Mouse (Mus musculus) heart, embryonic 16.5 days (tissue): ENCODE results near the gene Krt2. TPM values are rescaled to one million over a fixed set of nuclear protein-coding genes. Genes with fewer than 3 reads are reported as not detected.
A peak's percentile ranks its signal among the peaks of the same experiment; 100 is the strongest.

ENCODE experiments used
- ATAC-seq: fragments of 200-750 bp; cut with Nextera tagmentation; replicated peaks from 2 replicates; pipeline ENCODE4 v1.8.0; 2017; ENCODE audit warnings: moderate number of reproducible peaks; ENCODE audit not compliant: insufficient read depth, low FRiP score; ENCODE audit errors: extremely low read depth
- H3K27ac ChIP-seq: fragments of 300-500 bp; sonication (generic); 2 replicates; pipeline ENCODE4 v1.5.1; 2014; ENCODE audit warnings: mild to moderate bottlenecking, low read length, control low read depth, moderate library complexity
- H3K27me3 ChIP-seq: fragments of 300-500 bp; sonication (generic); 2 replicates; pipeline ENCODE4 v1.6.1; 2014; ENCODE audit warnings: low read length, mixed read lengths; ENCODE audit not compliant: control insufficient read depth, insufficient read depth
- H3K36me3 ChIP-seq: fragments of 300-500 bp; sonication (generic); 2 replicates; pipeline ENCODE4 v1.6.1; 2014; ENCODE audit not compliant: control insufficient read depth, insufficient read depth
- H3K4me1 ChIP-seq: fragments of 300-500 bp; sonication (generic); 2 replicates; pipeline ENCODE4 v1.6.1; 2014; ENCODE audit warnings: low read length, mixed read lengths; ENCODE audit not compliant: control insufficient read depth, insufficient read depth
- H3K4me2 ChIP-seq: fragments of 300-500 bp; sonication (generic); 2 replicates; pipeline ENCODE4 v1.6.1; 2014; ENCODE audit warnings: low read depth, mild to moderate bottlenecking, control low read depth, low read length
- H3K4me3 ChIP-seq: fragments of 300-500 bp; sonication (generic); 2 replicates; pipeline ENCODE4 v1.5.1; 2014; ENCODE audit warnings: mild to moderate bottlenecking, control low read depth, low read length
- H3K9ac ChIP-seq: fragments of 300-500 bp; sonication (generic); 2 replicates; pipeline ENCODE4 v1.6.1; 2014; ENCODE audit warnings: low read length, control low read depth
- H3K9me3 ChIP-seq: fragments of 300-500 bp; sonication (generic); replicated peaks from 2 replicates; pipeline ENCODE4 v1.6.1; 2016; ENCODE audit warnings: low read length; ENCODE audit not compliant: control insufficient read depth
- WGBS: fragments of 180-500 bp; shearing (Covaris S2); extraction: QIAGEN DNeasy Blood & Tissue Kit; methylation state at CpG from one replicate; pipeline ENCODE4 v1.1.7; 2014; 5-methylcytosine and 5-hydroxymethylcytosine counted together
- polyA plus RNA-seq: library from polyadenylated mRNA; unstranded; fragments of >200 nt; fragmentation: Nextera tagmentation; extraction: Ambion mirVana; gene quantifications from 2 replicates; pipeline ENCODE4 v1.2.1, GENCODE M21; 2015

Krt2 gene
- polyA plus RNA-seq, result not detected in 2 replicates

DNA sequence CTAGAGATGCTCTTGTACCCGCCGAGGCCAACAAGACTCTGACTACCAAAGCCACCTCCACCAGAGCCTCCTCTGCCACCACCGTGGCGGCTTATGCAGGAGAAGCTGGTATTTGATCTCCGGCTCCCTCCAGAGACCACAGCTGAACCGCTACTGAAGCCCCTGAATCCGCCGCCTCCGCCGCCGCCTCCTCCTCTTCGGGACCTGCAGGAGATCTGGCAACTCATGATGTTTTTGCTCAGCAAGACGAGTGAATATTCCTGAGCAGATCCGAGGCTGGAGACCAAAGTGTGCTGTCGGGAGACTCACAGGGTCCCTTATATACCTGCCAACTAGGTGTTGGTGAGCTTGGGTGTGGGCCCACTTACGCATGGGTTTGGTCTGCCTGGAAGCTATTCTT is at the start of gene Krt2:
Krt2 (minus strand) TSS at position 295 of the 400 bp plus-strand sequence.
- Histone ChIP-seq H3K9ac (no peak within 1 kb of the TSS), H3K27me3 (peaks cover 6% of the 10 kb centered on the region; the same call in 1 of the 2 replicates), H3K36me3 (no peaks in the 10 kb centered on the region), H3K4me3 (no peak within 1 kb of the TSS), H3K27ac (no peak within 1 kb of the TSS), H3K9me3 (no peaks in the 10 kb centered on the region), H3K4me1 (no peaks in the 10 kb centered on the region), H3K4me2 (no peak within 1 kb of the TSS)
- 64% methylated on average over 16 of the region's 16 CpGs for WGBS
- no peak for ATAC-seq

DNA sequence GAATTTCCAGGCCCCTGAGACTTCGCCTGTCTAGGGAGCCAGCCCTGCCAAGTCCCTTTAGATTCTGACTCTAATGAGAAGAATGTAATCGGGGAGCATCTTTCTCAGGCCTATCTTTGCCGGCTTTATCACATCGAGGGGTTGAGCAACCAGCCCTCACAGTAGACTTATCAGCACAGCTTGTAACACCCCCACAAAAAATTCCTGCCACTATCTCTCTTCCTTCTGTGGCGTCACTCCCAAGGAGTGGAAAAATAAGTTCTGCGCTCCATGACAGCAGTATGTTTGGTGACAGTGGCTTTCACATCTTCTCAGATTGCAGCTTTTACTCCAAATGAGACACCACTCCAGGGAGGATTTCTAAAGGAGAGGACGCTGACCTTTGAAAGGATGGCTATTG is 48.8 kb upstream of the Krt2 start:
- Histone ChIP-seq H3K9ac (no peak overlapping the region), H3K27me3 (no peaks in the 10 kb centered on the region; the same call in 1 of the 2 replicates), H3K9me3 (no peaks in the 10 kb centered on the region), H3K4me2 (no peak overlapping the region), H3K27ac (no peak overlapping the region), H3K4me3 (no peak overlapping the region), H3K4me1 (no peaks in the 10 kb centered on the region), H3K36me3 (no peaks in the 10 kb centered on the region)
- 50% methylated on average over 7 of the region's 7 CpGs for WGBS
- ATAC-seq, result no peak

GRCm38 (mm10) chr15:101860421-101861130 is 42.6 kb upstream of the Krt2 start:
- Histone ChIP-seq H3K9ac (no peak overlapping the region), H3K4me3 (no peak overlapping the region), H3K4me2 (peak overlapping the region; percentile 79; the same call in 1 of the 2 replicates), H3K4me1 (peaks cover 4% of the 10 kb centered on the region; the same call in 1 of the 2 replicates), H3K36me3 (no peaks in the 10 kb centered on the region), H3K27ac (no peak overlapping the region), H3K27me3 (peaks cover 40% of the 10 kb centered on the region), H3K9me3 (no peaks in the 10 kb centered on the region)
- no peak for ATAC-seq
- WGBS, result 54% methylated on average over 13 of the region's 13 CpGs

- Histone ChIP-seq H3K27ac (no peak overlapping the region), H3K9me3 (no peaks in the 10 kb centered on the region), H3K4me2 (peak overlapping the region; percentile 79), H3K9ac (peak overlapping the region; percentile 28), H3K4me3 (peak overlapping the region; percentile 51), H3K4me1 (peaks cover 4% of the 10 kb centered on the region; the same call in 1 of the 2 replicates), H3K27me3 (peaks cover 43% of the 10 kb centered on the region), H3K36me3 (no peaks in the 10 kb centered on the region)
- ATAC-seq, result no peak
- under 1% methylated on average over 33 of the region's 33 CpGs for WGBS
Observed at GRCm38 (mm10) chr15:101859735-101860170, 41.8 kb upstream of the Krt2 start.

DNA sequence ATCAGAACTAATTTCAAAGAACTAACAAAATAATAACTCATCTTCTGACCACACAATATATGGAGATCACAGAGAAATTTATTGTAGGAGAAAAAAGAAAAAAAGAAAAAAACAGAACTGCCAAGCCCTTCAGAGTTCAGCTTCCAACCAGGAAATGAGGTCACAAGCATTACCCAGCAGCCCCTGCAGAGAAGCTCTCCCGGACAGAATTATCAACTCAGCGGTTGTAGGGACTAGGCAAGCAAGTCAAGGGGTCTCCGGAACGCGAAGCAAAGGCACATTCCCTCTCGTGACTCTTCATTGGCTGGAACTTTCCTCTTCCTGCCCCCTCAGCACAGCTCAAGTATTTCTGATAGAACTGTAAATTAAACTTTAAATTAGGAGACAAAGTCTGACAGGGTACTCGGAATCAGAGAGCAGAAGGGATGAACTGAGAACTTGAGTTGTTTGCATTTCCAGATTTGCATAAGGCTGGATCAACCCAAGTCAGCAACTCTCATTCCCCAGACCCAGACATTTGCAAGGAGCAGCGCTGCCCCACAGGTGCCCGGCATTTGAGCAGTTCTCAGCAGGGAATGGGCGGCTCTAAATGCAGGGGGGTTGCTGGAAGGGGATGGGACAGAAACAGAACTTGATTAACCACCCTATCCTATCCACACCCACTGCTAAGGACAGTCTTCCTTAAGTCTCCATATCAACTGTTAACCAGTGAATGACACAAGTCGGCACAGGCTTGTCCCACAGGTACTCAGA is 40.9 kb upstream of the Krt2 start:
- Histone ChIP-seq H3K4me2 (peak overlapping the region; percentile 79), H3K4me3 (peak overlapping the region; percentile 51; the same call in 1 of the 2 replicates), H3K27me3 (peaks cover 47% of the 10 kb centered on the region), H3K9me3 (no peaks in the 10 kb centered on the region), H3K27ac (no peak overlapping the region), H3K4me1 (peaks cover 4% of the 10 kb centered on the region; the same call in 1 of the 2 replicates), H3K9ac (no peak overlapping the region), H3K36me3 (no peaks in the 10 kb centered on the region)
- no peak for ATAC-seq
- 5% methylated on average over 11 of the region's 11 CpGs for WGBS

GRCm38 (mm10) chr15:101856696-101857095 is 38.7 kb upstream of the Krt2 start:
- no peaks in the 10 kb centered on the region for H3K9me3 ChIP-seq
- no peak overlapping the region for H3K27ac ChIP-seq
- ATAC-seq, result no peak

DNA sequence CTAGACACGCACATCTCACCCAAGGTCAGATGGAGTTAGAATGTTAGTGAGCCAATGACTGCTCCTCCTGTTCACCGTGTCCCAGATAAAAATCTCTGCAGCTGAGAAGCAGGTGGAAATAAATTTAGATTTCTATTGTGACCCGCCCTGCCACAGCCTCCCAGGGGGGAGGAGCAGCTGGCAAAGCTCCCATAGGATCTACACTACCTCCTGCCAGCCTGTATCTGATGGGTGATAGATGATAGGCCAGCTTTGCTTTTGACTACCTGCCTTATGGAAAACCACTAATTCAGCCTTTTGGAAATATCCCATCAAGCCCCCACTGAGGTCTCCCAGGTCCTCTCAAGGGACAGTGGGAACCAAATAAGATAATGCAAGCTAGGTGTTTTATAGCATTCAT is 37.8 kb upstream of the Krt2 start:
- no peak for ATAC-seq
- no peaks in the 10 kb centered on the region for H3K9me3 ChIP-seq
- no peak overlapping the region for H3K9ac ChIP-seq
- WGBS, result 54% methylated on average over 3 of the region's 3 CpGs
- no peak overlapping the region for H3K4me3 ChIP-seq
- H3K4me2 ChIP-seq, result no peak overlapping the region
- H3K36me3 ChIP-seq, result no peaks in the 10 kb centered on the region
- H3K27ac ChIP-seq, result no peak overlapping the region
- peaks cover 58% of the 10 kb centered on the region for H3K27me3 ChIP-seq
- peaks cover 4% of the 10 kb centered on the region; the same call in 1 of the 2 replicates for H3K4me1 ChIP-seq

More at GRCm38 (mm10) chr15:101856696-101857095, 38.7 kb upstream of the Krt2 start:
- no peaks in the 10 kb centered on the region for H3K36me3 ChIP-seq
- peaks cover 64% of the 10 kb centered on the region for H3K27me3 ChIP-seq
- no peak overlapping the region for H3K4me3 ChIP-seq
- peaks cover 4% of the 10 kb centered on the region; the same call in 1 of the 2 replicates for H3K4me1 ChIP-seq
- no peak overlapping the region for H3K9ac ChIP-seq
- no peak overlapping the region for H3K4me2 ChIP-seq
- 35% methylated on average over 5 of the region's 5 CpGs for WGBS

GRCm38 (mm10) chr15:101854294-101854693 is 36.3 kb upstream of the Krt2 start:
- no peak overlapping the region for H3K27ac ChIP-seq
- 6% methylated on average over 5 of the region's 5 CpGs for WGBS
- ATAC-seq, result no peak
- H3K36me3 ChIP-seq, result no peaks in the 10 kb centered on the region
- H3K4me2 ChIP-seq, result no peak overlapping the region
- peaks cover 49% of the 10 kb centered on the region for H3K27me3 ChIP-seq
- H3K9ac ChIP-seq, result no peak overlapping the region
- H3K4me3 ChIP-seq, result no peak overlapping the region
- H3K9me3 ChIP-seq, result no peaks in the 10 kb centered on the region
- 0 out of 2 replicates have a peak, but pooled peaks cover under 1% of the 10 kb centered on the region for H3K4me1 ChIP-seq

- ATAC-seq, result no peak
- no peaks in the 10 kb centered on the region for H3K36me3 ChIP-seq
- no peak overlapping the region for H3K27ac ChIP-seq
- 41% methylated on average over 5 of the region's 5 CpGs for WGBS
- H3K9ac ChIP-seq, result no peak overlapping the region
- H3K4me3 ChIP-seq, result no peak overlapping the region
- H3K27me3 ChIP-seq, result peaks cover 39% of the 10 kb centered on the region
- no peak overlapping the region for H3K4me2 ChIP-seq
- no peaks in the 10 kb centered on the region for H3K9me3 ChIP-seq
- no peaks in the 10 kb centered on the region for H3K4me1 ChIP-seq
Observed at GRCm38 (mm10) chr15:101852571-101852970, 34.6 kb upstream of the Krt2 start.
